Mouse (Mus musculus) layer of hippocampus, adult 18-20 months (tissue): ENCODE data around the gene Olfr1307. TPM values are rescaled to one million over a fixed set of nuclear protein-coding genes. Genes with fewer than 3 reads are reported as not detected.

ENCODE experiments used
- DNase-seq, 2 experiments: peaks; one replicate each; pipeline ENCODE4 v3.0.0; 2022; ENCODE audit warnings: low spot score in 2 of 2
- long read RNA-seq: library from polyadenylated mRNA; stranded (forward); transcript quantifications from one replicate; pipeline ENCODE4 v2.0.0, GENCODE M21; 2021
- total RNA-seq, 2 experiments: library from RNA; stranded (reverse); gene quantifications; 2 replicates each; pipeline ENCODE4 v1.2.3; 2021

Olfr1307 gene
- under 1 TPM in 1 of 2 experiments, not detected in 1; 0.02 TPM for total RNA-seq
- long read RNA-seq: 0 reads

DNA sequence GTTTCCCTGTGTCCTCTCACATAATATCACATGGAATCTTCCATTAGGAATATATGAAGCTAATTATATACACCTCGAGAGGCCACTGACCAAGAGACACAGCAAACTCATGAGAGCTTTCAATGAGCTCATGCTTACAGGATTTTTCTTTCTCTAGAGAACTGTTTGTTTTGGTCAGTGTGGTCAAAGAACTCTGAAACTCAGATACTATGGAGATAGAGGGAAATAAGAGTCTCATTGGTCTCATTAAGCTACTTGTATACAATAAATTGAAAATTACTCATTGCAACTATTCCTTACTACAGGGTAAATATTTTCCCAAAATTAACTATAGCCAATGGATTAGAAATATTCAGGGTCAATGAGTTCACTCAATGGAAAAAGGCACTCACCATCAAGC, at the start of gene Olfr1307:
TSS of gene Olfr1307 (minus strand) at position 101 of the 400 bp plus-strand sequence.
- DNase-seq: no peak

DNA sequence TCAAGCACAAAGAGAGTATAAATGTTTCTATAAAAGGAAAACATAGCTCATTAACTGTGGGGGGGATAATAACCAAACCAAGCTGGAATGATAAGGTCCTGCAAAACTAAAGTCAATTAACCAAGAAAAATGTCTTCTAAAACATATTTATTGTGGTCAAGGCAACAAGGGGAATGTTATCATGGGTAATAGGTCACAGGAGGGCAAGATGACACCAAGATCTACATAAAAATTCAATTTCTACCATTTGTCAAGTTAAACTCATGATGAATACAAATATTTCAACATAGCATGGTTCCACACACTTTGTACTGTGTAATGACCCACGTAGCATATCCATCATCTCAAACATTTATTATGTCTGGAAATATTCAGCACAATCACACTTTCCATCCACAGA, 40.9 kb upstream of the Olfr1307 start, which contains the start of gene Olfr1309:
TSS of gene Olfr1309 (minus strand) at position 101 of the 400 bp plus-strand sequence.
- no peak for DNase-seq

DNA sequence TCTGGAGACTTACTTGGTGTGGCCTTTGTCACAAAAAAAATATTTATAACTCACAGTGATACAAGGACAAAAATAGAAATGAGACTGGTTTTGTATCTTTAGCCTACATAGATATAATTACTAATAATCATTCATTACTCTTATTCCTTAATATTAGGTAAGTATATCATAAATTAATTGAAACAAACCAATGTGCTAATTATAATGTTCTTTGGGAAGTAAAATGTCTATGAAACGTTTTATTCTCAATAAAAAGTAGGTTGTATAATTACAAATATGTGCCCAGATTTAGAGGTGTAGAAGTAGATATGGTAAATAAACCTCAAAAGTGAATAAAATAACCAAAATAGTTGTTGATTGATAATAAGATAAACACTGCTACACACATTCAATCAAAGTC, 15.6 kb upstream of the Olfr1307 start, which contains the start of gene Olfr1308:
TSS of gene Olfr1308 (minus strand) at position 101 of the 400 bp plus-strand sequence.
- DNase-seq: no peak

DNA sequence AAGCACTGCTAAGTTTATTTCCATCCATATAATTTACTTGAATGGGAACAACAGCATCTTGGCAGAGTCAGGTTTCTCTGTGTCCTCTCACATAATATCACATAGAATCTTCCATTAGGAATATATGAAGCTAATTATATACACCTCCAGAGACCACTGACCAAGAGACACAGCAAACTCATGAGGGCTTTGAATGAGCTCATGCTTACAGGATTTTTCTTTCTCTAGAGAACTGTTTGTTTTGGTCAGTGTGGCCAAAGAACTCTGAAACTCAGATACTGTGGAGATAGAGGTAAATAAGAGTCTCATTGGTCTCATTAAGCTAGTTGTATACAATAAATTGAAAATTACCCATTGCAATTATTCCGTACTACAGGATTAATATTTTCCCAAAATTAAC, 33.1 kb downstream of the Olfr1307 start, which contains the start of gene Olfr1306:
TSS of gene Olfr1306 (minus strand) at position 101 of the 400 bp plus-strand sequence.
- no peak for DNase-seq

Other genes starting within 250 kb of the Olfr1307 start
- not detected for gene Olfr1301, start 198.4 kb downstream of the Olfr1307 start, total RNA-seq
- not detected for gene Olfr1302, start 172.0 kb downstream of the Olfr1307 start, total RNA-seq
- gene Olfr1303, start 129.1 kb downstream of the Olfr1307 start, total RNA-seq: not detected
- not detected for gene Olfr1305, start 72.3 kb downstream of the Olfr1307 start, total RNA-seq
- gene Olfr1306, start 33.2 kb downstream of the Olfr1307 start, total RNA-seq: not detected
- not detected for gene Olfr1308, start 15.5 kb upstream of the Olfr1307 start, total RNA-seq
- gene Olfr1309, start 40.8 kb upstream of the Olfr1307 start, total RNA-seq: not detected
- not detected for gene Olfr1310, start 63.3 kb upstream of the Olfr1307 start, total RNA-seq
- not detected for gene Olfr1311, start 75.0 kb upstream of the Olfr1307 start, total RNA-seq
- gene Olfr1312, start 100.8 kb upstream of the Olfr1307 start, total RNA-seq: not detected
- not detected for gene Olfr1313, start 128.4 kb upstream of the Olfr1307 start, total RNA-seq
- gene Olfr1314, start 147.3 kb upstream of the Olfr1307 start, total RNA-seq: not detected
- gene Olfr1315-ps1, start 166.0 kb upstream of the Olfr1307 start, total RNA-seq: not detected
- not detected for gene Olfr1316, start 185.5 kb upstream of the Olfr1307 start, total RNA-seq
- not detected for gene Olfr1317, start 190.9 kb upstream of the Olfr1307 start, total RNA-seq
- not detected for gene Olfr1318, start 204.8 kb upstream of the Olfr1307 start, total RNA-seq